Mouse (Mus musculus) forebrain, embryonic 14.5 days (tissue): ENCODE results near the gene Smpx. TPM values are rescaled to one million over a fixed set of nuclear protein-coding genes. Genes with fewer than 3 reads are reported as not detected.

ENCODE experiments used
- ATAC-seq: fragments of 200-750 bp; cut with Nextera tagmentation; 2 replicates; pipeline ENCODE4 v1.8.0; 2017; ENCODE audit warnings: mild to moderate bottlenecking, moderate library complexity
- DNase-seq: peaks from one replicate; pipeline ENCODE4 v3.0.0-alpha.2; 2015; ENCODE audit warnings: low spot score
- H3K27ac ChIP-seq: fragments of 300-500 bp; sonication (generic); 2 replicates; pipeline ENCODE4 v1.5.1; 2014; ENCODE audit warnings: low read depth, mild to moderate bottlenecking, control low read depth, low read length, moderate library complexity
- H3K27me3 ChIP-seq: fragments of 300-500 bp; sonication (generic); replicated peaks from 2 replicates; pipeline ENCODE4 v1.6.1; 2014; ENCODE audit warnings: low read length, control low read depth, mixed read lengths; ENCODE audit not compliant: control insufficient read depth, insufficient read depth
- H3K36me3 ChIP-seq: fragments of 300-500 bp; sonication (generic); 2 replicates; pipeline ENCODE4 v1.6.1; 2014; ENCODE audit warnings: low read length, control low read depth; ENCODE audit not compliant: control insufficient read depth, insufficient read depth
- H3K4me1 ChIP-seq: fragments of 300-500 bp; sonication (generic); 2 replicates; pipeline ENCODE4 v1.6.1; 2014; ENCODE audit warnings: antibody characterized with exemption, low read length, control low read depth; ENCODE audit not compliant: control insufficient read depth, insufficient read depth
- H3K4me2 ChIP-seq: fragments of 300-500 bp; sonication (generic); 2 replicates; pipeline ENCODE4 v1.6.1; 2014; ENCODE audit warnings: mild to moderate bottlenecking, control low read depth, low read length
- H3K4me3 ChIP-seq: fragments of 300-500 bp; sonication (generic); 2 replicates; pipeline ENCODE4 v1.5.1; 2014; ENCODE audit warnings: low read depth, low read length, control low read depth
- H3K9ac ChIP-seq: fragments of 300-500 bp; sonication (generic); 2 replicates; pipeline ENCODE4 v1.6.1; 2014; ENCODE audit warnings: mild to moderate bottlenecking, low read length, control low read depth, moderate library complexity
- H3K9me3 ChIP-seq: fragments of 300-500 bp; sonication (generic); replicated peaks from 2 replicates; pipeline ENCODE4 v1.6.1; 2016; ENCODE audit warnings: low read length, control low read depth, mixed read lengths; ENCODE audit not compliant: control insufficient read depth
- WGBS: fragments of 180-500 bp; shearing (Covaris S2); extraction: QIAGEN DNeasy Blood & Tissue Kit; methylation state at CpG from one replicate; pipeline ENCODE4 v1.1.7; 2014; 5-methylcytosine and 5-hydroxymethylcytosine counted together
- polyA plus RNA-seq: library from polyadenylated mRNA; unstranded; fragments of >200 nt; fragmentation: Nextera tagmentation; extraction: Ambion mirVana; gene quantifications from 2 replicates; pipeline ENCODE4 v1.2.1, GENCODE M21; 2014

Gene Smpx
- polyA plus RNA-seq, 1 experiment from 2014 or later, result not detected

DNA sequence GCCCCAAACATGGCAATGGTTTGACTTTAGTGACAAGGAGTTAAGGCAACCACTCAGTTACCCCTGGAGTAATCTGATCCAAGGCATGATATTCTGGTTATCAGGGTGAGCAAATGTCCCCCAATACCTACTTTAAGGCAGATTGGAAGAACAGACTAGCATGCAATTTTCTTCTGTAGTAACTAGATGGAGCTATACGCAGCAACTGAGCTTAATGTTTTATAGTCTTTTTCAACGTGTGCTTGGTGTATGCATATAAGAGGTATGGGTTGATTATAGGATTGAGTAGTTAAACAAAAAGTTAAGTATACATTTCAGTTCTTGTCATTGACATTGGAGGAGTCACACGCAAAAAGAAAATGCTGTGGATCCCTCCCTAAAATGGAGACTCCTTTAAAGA lies 21.2 kb downstream of the Smpx start:
- Histone ChIP-seq H3K27me3 (no peaks in the 10 kb centered on the region), H3K9ac (no peak overlapping the region), H3K4me3 (no peak overlapping the region), H3K4me1 (no peaks in the 10 kb centered on the region), H3K36me3 (no peaks in the 10 kb centered on the region), H3K27ac (no peak overlapping the region), H3K9me3 (no peaks in the 10 kb centered on the region), H3K4me2 (no peak overlapping the region)
- DNase-seq (no peak), ATAC-seq (no peak)
- 66% methylated on average over 3 of the region's 3 CpGs for WGBS

DNA sequence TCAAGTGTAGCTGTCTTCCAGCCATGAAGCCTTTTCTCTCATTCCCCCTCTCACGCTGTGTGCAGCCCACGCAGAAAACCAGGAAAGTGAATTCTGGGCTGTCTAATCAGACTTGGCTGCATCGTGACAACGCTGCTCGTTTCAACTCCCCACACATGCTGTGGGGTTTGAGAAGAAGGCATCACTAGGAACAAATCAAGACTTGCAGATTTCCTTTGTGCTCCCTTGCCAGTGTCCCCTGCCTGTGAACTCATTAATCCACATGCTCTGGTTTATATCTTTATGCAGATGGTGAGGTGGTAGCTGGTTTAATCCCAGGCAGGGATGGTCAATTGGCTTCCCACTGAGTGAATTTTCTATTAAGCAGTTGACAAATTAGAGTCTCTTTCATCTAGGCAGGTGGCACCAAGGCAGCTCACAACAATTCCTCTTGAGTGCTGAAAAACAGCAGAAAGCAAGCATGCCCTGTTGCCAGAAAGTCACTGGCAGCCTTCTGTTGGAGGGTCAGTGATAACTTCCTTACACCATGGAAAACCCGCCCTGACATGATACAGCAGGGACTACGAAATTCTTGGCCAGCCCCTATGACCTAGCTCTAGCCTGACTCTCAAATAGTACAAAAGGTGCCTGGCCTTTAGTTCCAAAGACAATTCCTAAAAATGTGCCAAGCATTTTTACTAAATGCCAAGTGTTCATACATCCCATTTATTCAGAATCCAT lies 32.1 kb downstream of the Smpx start:
- Histone ChIP-seq H3K9me3 (no peaks in the 10 kb centered on the region), H3K27ac (no peak overlapping the region; the same call in 1 of the 2 replicates), H3K4me3 (no peak overlapping the region), H3K36me3 (no peaks in the 10 kb centered on the region), H3K9ac (no peak overlapping the region), H3K4me1 (no peaks in the 10 kb centered on the region), H3K27me3 (no peaks in the 10 kb centered on the region), H3K4me2 (no peak overlapping the region)
- DNase-seq (peak; percentile 39), ATAC-seq (peak; percentile 30; the same call in 1 of the 2 replicates)
- 32% methylated on average over 7 of the region's 7 CpGs for WGBS

DNA sequence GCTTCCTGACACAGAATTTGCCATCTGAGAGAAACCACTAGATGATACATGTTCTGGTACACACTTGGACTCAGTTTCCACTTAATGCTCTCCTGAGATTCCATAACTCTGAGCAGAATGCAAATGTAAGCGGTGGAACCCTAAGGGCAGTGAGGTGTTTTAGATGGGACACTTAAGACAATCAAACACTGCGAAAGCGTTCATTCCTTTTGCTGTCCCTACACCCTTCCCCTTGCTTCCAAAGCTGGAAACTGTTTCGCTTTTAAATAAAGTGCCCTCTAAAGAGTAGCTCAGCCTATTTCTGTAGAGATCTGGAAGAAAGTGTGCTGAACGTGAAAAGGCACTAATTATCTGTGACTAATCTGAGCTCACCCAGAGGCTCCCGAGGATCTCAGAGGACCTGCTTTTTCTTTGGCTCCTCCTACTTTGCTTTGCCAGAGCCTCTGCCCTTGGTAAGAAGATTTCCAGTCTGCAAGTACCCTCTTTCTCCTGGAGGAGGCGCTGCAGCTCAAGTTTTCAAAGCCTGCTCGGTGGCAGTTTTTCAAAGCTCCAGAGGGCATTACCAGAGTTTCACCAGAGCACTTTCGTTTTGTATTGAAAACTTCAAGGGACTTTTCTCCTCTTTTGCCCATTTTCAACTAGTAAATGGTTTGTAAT lies 33.1 kb downstream of the Smpx start:
- Histone ChIP-seq H3K4me2 (peak overlapping the region; percentile 21; the same call in 1 of the 2 replicates), H3K27me3 (no peaks in the 10 kb centered on the region), H3K36me3 (no peaks in the 10 kb centered on the region), H3K27ac (no peak overlapping the region), H3K4me3 (no peak overlapping the region), H3K4me1 (no peaks in the 10 kb centered on the region), H3K9me3 (no peaks in the 10 kb centered on the region), H3K9ac (no peak overlapping the region)
- peak; percentile 75 for ATAC-seq
- peak; percentile 83 for DNase-seq
- 36% methylated on average over 9 of the region's 9 CpGs for WGBS

DNA sequence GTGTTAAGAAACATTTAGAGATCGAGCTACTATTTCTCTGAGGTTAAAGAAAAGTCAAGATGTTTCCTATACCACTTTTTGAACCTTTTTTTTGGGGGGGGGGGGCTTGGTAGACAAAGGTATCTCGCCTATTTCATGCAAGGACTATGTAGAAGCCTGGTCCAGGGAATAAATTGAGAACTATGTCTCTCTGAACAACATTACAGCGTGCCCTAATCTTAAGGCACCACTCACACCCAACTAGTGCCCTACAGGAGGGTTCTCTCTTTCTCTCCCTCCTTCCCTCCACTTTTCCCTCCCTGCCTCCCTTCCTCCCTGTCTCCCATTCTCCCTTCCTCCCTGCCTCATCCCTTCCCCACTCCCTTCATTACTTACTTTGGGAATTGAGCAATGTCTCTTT lies 33.6 kb downstream of the Smpx start:
- no peaks in the 10 kb centered on the region for H3K4me1 ChIP-seq
- H3K27ac ChIP-seq, result no peak overlapping the region
- 44% methylated on average over 3 of the region's 3 CpGs for WGBS
- H3K4me2 ChIP-seq, result no peak overlapping the region
- H3K9ac ChIP-seq, result no peak overlapping the region
- DNase-seq, result no peak
- H3K27me3 ChIP-seq, result no peaks in the 10 kb centered on the region
- no peaks in the 10 kb centered on the region for H3K36me3 ChIP-seq
- no peaks in the 10 kb centered on the region for H3K9me3 ChIP-seq
- peak; percentile 19; the same call in 1 of the 2 replicates for ATAC-seq
- no peak overlapping the region for H3K4me3 ChIP-seq

DNA sequence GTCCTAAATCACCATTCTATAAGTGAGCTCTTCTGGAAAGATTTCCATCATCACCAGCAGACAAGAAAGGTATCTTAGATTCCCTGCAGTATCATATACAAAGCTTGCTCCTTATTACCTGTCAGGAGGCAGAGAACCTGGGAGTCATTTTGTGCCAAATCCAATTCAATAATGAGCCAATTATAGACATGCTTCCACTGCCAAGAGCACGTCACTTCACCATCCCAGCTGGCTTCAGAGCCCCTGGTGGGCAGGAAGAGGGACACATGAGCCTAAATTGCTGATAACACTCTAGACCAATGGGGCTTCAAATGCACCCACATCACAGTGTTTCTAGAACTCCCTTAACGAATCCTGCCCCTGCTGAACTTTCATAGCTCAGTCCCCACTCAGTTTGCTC lies 35.1 kb downstream of the Smpx start:
- Histone ChIP-seq H3K4me2 (no peak overlapping the region), H3K27me3 (no peaks in the 10 kb centered on the region), H3K4me3 (no peak overlapping the region), H3K9me3 (no peaks in the 10 kb centered on the region), H3K36me3 (no peaks in the 10 kb centered on the region), H3K27ac (no peak overlapping the region), H3K4me1 (no peaks in the 10 kb centered on the region), H3K9ac (no peak overlapping the region)
- WGBS, result 51% methylated on average over 2 of the region's 2 CpGs
- peak; percentile 13 for DNase-seq
- ATAC-seq, result no peak

DNA sequence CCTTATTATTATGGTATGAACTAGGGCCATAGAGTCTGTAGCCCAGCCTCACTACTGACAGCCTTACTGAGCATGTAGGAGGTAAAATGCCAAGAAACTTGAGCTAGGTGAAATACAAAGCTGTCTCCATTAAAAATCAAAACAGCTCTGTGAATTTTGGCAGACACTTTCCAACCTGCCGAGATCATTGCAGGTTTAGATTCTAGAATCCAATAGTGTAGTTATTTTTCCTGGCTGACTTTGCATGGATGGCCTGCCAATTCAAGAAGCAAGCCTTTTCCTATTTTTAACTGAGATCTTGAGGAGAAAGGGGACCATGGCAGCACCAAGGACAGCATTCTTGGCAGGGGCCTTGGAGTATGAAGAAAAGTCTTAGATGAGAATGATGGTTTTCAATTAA lies 35.6 kb downstream of the Smpx start:
- no peaks in the 10 kb centered on the region for H3K4me1 ChIP-seq
- no peaks in the 10 kb centered on the region for H3K9me3 ChIP-seq
- H3K9ac ChIP-seq, result no peak overlapping the region
- no peak for DNase-seq
- H3K4me3 ChIP-seq, result no peak overlapping the region
- ATAC-seq, result no peak
- H3K27me3 ChIP-seq, result no peaks in the 10 kb centered on the region
- WGBS, result 72% methylated on average over 1 of the region's 1 CpGs
- H3K27ac ChIP-seq, result no peak overlapping the region
- H3K4me2 ChIP-seq, result no peak overlapping the region
- H3K36me3 ChIP-seq, result no peaks in the 10 kb centered on the region

DNA sequence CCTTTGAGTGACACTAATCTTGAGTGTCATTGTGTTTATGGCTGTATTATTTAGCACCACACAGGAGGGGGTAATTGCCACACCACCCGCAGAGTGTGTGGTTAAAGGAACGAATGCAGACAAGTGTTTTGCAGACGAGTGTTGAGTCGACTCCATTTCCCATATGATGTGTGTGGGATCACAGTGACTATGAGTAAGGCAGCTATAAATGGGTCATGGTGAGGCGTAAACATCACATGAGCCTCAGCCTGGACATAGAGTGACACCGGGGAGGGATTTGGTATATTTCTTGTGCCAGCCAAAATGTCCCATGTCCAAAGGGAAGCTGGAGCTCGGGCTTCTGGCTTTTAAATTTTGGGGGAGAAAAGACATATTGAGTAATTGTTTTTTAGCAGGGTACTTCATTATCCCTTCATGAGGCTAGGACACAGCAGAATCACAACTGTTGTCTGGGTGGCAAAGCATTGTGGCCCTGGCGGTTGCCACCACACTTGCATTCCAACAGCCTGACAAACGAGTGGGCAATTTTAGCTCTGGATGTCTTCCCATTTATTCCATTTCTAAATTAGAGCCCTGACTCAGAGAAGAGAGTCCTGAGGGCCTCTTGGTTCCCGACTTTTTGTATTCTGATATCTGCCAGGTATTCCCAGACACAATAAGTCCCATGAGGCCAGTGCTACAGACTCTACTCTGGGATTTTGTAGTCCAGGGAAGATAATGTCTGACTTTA lies 49.3 kb downstream of the Smpx start:
- Histone ChIP-seq H3K36me3 (no peaks in the 10 kb centered on the region), H3K4me1 (no peaks in the 10 kb centered on the region), H3K27me3 (no peaks in the 10 kb centered on the region), H3K4me3 (no peak overlapping the region), H3K9ac (no peak overlapping the region), H3K27ac (no peak overlapping the region), H3K4me2 (no peak overlapping the region), H3K9me3 (no peaks in the 10 kb centered on the region)
- 76% methylated on average over 10 of the region's 10 CpGs for WGBS
- no peak for DNase-seq
- no peak for ATAC-seq

DNA sequence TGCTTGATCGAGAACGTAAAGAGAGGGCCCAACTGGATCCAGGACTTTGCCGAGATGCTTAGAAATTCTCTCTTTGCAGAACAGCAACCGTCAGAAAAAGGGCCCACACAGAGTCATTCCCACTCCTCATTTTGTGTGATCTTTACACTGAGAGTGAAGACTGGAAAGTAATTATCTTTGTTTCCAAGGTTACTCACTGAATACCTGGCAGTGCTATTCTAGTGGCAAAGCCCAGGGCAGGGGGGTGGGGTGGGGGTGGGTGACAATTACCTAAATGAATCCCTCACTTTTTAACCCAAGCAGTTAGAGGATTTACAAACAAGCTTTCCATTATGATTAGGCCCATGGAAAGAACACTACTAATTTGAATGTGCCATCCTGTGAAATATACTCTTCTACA lies 55.8 kb downstream of the Smpx start:
- Histone ChIP-seq H3K9me3 (no peaks in the 10 kb centered on the region), H3K4me1 (no peaks in the 10 kb centered on the region), H3K27me3 (no peaks in the 10 kb centered on the region), H3K4me3 (no peak overlapping the region), H3K36me3 (no peaks in the 10 kb centered on the region), H3K4me2 (no peak overlapping the region), H3K9ac (no peak overlapping the region), H3K27ac (no peak overlapping the region)
- DNase-seq (no peak), ATAC-seq (no peak)
- WGBS, result 39% methylated on average over 4 of the region's 4 CpGs

DNA sequence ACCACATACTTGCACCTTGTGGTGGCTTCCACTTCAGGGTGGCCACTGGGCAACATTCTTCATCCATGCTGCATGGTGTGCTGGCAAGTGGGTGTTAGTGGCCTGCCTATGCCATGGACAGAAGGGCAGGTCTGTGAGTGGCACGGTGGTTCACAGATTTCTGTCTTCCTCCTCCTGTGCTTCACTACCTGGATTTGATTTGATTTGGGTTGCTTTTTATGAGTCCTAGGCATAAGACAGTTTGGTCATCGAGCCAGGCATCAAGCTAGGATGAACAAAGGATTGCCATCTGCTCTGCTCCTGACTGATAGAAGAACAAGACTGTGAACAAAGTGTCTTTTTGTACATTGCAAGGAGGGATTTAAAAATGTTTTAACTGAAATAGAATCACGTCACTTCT lies 63.8 kb downstream of the Smpx start:
- Histone ChIP-seq H3K27me3 (no peaks in the 10 kb centered on the region), H3K9me3 (no peaks in the 10 kb centered on the region), H3K9ac (no peak overlapping the region), H3K4me2 (no peak overlapping the region), H3K36me3 (no peaks in the 10 kb centered on the region), H3K4me3 (no peak overlapping the region), H3K27ac (no peak overlapping the region), H3K4me1 (no peaks in the 10 kb centered on the region)
- WGBS, result 86% methylated on average over 3 of the region's 3 CpGs
- no peak for DNase-seq
- no peak for ATAC-seq
